Mouse (Mus musculus) naive thymus-derived CD4-positive, alpha-beta T cell, adult 2 months (primary cell): ENCODE data around the gene Agrp.
A peak's percentile ranks its signal among the peaks of the same experiment; 100 is the strongest.

Experiments
- DNase-seq: peaks from one replicate; pipeline ENCODE4 v3.0.0-alpha.2; 2011; ENCODE audit warnings: low read depth

Agrp gene

DNA sequence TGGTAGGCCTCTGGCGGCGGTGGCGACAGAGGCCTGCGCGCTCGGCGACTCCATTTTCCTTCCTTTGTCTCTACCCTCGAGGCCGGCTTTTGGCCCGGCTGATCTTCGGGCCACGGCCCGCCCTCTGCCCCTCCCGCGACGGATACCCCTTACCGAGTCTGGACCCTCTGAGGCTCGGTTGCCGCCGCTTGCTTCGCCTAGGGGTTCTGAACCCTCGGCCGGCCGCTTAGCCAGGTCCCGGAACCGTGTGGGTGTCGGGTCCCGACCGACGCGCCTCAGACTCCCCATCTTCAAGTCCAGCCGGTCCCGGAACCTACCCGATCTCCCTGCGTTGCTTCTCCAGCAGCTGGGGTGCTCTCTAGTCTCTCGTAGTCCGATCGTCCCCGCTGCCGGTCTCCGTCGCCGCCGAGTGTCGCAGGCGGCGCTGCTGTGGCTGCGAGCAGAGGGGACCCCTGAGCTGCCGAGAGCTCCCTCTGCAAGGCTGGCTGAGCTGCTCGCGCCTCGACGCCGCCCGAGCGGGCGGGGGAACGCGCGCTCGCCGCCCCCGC is at the start of gene Agrp:
Gene Agrp (minus strand): TSS at position 431 of the 548 bp plus-strand sequence.
- peak; percentile 78 for DNase-seq

DNA sequence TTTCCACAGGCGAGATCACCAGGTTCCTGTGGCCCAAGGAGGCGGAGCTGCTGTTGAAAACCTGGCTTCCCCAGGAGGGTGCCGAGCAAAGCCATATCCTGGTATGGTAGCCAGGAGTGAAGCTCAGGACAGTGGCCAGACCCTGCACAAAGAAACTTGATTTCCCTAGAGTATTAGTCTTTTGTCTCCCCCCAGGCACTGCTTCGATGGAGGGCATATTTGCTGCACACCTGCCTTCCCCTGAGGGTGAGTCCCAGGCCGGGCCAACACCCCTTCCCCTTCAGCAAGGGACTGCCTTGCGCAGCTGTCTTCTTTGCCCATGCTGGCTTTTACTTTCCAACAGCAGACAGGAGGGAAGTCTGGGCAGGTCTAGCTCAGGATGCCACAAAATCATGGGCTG is 49.4 kb upstream of the Agrp start:
- no peak for DNase-seq

DNA sequence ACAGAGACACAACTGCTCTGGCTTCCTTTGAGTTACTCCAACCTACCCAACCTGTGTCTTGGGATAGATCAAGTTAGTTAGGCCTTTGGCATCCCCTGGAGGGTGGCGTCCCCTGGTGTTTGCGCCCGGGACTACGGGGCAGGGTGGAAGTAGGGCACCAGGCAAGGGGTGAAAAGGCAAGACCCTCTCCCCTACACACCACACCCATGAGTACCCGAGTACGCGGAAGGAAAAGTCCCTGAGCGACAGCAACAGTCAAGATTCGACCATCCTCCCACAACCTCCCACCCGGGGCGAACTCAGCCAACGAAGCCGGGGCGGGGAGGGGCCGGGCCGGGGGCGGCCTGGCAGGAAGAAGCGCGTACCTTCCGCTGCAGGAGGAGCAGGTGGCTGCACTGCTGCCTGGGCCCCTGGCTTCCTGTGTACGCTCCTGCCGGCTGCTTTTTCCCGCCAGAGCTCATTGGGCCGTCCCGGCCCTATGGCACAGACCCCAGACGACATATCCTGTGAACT is 48.7 kb upstream of the Agrp start, which contains the start of gene Carmil2:
Gene Carmil2 (plus strand): TSS at position 479 of the 513 bp plus-strand sequence.
- peak; percentile 92 for DNase-seq

DNA sequence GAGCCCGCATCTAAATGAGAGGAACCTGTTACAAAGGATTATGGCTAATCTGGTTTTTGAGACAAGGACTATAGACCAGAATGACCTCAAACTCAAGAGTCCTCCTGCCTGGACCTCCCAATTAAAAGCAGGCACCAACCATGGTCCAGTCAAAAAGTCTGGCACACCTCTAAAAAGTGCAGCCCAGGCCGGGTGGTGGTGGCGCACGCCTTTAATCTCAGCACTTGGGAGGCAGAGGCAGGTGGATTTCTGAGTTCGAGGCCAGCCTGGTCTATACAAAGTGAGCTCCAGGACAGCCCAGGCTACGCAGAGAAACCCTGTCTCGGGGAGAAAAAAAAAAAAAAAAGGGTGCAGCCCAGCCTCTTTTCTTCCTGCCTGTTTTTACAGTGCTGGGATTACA is 48.1 kb upstream of the Agrp start:
- no peak for DNase-seq

DNA sequence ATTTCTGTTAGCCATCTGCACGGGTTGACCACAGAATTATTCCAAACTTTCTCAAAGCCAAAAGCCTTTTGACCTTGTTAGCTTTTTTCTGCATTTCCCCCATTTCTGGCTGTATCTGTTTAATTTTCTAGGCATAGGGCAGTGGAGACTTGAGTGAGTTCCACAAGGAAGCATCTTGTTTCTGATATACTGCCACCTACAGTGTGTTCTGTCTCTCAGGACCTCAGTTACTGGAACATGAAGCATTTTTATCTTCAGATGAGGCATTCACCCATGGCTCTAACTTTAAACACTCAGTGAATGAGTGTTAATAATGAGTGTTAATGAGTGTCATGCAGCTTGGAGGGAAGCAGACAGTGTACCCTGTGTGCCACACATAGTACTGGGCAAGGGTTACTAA is 40.7 kb upstream of the Agrp start:
- DNase-seq, result no peak

DNA sequence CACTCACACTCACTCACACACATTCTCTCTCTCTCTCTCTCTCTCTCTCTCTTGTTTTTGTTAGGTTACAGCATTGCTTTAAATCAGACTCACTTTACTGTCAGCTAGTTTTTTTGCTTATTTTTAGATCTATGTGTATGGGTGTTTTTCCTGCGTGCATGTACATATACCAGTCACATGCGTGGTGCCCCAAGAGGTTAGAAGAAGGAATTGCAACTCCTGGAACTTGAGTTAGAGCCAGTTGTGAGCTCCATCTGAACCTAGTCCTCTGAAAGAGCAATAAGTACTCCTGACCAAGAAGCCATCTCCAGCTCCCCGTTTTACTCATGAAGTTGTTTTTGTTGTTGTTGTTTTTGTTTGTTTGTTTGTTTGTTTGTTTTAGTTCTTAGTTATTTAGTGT is 24.0 kb upstream of the Agrp start:
- DNase-seq, result peak; percentile 75

DNA sequence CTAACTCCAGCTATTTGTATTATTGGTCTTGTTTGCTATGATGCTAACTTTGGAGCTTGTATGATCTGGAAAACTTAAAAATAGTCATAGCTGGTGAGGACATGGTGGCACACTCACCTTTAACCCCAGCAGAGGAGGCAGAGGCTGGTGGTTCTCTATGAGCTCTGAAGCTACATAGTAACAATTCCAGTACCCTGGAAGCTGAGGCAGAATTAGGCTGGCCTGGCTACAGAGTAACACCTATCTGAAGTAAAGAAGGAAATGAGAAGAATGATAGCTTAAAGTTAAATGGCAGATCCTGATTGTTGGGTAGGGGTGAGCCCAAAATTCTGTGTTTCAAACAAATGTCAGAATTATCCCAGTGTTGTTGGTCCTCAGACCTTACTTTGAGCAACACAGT is 20.4 kb upstream of the Agrp start:
- no peak for DNase-seq

DNA sequence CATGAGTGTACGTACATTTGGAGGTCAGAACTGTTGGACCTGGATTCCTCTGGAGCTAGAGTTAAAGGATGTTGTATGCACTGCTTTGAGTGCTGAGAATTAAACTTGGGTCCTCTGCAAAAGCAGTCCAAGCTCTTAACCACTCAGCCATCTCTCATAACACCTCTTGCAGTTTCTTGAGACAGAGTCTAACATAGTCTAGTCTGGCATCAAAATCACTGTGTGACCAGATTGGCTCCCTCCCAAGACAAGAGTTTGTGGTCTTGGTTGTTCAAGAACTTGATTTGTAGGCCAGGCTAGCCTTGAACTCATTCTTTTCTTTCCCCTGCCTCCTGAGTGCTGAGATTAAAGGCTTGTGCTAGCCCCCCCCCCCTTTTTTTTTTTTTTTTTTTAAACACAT is 11.7 kb upstream of the Agrp start:
- no peak for DNase-seq

DNA sequence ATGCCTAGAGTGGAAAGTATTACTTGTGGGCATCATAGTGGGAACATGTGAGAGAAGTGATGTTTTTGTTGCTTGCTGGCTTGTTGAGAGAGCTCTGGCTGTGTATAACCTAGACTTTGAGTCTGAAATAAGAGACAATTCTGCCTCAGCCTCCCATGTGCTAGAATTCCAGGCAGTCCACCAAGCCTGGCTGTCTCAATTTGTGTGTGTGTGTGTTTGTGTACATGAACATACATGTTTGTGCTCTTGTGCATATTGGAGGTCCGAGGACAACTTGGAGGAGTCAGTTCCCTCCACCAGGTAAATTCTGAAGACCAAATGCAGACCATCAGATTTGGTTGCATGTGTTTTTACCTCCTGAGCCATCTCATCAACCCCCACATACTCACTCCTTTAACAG is 8.0 kb upstream of the Agrp start:
- no peak for DNase-seq

DNA sequence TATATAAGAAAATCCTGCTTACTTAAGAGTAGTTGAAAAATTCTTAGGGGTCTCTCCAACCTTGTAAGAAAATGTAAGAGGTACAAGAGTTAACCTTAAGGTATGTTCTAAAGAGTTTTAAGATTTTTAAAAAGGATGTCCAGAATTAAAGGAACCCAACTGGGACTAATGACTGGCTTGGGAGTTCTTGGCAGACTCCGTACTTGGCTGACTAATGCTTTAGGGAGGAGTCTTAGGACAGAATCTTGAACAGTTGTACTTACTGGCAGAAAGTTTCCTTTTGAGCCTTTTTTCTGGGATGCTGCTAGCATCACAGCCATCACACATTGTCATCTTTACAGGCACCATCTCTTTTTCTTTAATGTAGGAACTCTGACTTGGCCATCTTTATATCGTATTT is 3.3 kb upstream of the Agrp start:
- no peak for DNase-seq

DNA sequence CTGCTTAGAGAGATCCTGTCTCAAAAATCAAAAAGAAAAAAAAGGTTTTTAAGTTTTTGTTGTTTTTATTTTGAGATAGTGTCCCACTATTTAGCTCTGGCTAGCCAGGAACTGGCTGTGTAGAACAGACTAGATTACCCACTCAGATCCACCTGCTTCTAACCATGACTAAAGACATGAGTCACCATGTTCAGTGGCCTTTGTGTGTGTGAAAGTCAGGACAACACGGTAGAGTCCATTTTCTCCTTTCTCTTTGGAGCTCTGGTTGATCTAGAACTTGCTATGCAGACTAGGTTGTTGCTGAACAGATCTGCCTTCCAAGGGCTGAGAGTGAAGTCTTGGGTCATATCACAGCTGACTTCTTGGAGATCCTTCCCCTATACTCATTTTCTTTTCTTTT is 2.6 kb upstream of the Agrp start:
- DNase-seq, result no peak

DNA sequence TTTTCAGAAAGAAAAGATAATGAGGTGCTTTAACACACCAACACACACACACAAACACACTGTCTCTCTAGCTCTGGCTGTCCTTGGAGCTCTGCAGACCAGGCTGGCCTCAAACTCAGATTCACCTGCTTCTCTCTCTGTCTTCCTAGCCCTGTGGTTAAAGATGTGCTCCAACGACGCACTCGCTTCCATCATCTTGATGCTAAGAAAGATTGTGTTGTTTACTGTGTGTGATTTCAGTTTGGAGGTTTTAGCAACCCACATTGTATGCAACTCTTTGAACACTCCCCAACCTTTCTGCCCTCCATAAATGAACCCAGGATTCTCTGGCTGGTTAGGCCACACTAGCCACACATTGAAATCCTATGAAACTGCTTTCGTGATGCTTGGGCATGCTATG is 1.3 kb upstream of the Agrp start:
- DNase-seq, result peak; percentile 46

DNA sequence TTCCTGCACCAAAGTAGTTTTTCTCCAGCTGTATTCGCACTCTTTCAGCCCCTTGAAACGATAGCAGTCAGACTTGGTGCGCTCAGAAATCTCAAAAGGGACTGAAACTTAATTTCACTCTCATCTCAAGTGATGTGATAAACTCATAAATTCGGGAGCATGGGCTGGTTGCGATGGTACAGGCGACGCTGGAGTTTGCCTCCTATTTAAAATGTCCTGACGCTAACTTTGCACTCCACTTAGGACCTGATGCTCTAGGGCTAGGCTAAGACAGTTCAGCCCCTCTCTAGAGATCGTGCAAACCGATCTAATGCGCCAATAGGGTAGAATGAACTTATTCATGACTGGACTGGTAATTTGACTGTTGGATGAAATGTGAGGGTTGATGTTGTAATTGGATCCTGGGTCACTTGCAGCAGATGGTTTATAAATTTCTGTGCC is 428 bp upstream of the Agrp start:
- DNase-seq, result peak; percentile 60

DNA sequence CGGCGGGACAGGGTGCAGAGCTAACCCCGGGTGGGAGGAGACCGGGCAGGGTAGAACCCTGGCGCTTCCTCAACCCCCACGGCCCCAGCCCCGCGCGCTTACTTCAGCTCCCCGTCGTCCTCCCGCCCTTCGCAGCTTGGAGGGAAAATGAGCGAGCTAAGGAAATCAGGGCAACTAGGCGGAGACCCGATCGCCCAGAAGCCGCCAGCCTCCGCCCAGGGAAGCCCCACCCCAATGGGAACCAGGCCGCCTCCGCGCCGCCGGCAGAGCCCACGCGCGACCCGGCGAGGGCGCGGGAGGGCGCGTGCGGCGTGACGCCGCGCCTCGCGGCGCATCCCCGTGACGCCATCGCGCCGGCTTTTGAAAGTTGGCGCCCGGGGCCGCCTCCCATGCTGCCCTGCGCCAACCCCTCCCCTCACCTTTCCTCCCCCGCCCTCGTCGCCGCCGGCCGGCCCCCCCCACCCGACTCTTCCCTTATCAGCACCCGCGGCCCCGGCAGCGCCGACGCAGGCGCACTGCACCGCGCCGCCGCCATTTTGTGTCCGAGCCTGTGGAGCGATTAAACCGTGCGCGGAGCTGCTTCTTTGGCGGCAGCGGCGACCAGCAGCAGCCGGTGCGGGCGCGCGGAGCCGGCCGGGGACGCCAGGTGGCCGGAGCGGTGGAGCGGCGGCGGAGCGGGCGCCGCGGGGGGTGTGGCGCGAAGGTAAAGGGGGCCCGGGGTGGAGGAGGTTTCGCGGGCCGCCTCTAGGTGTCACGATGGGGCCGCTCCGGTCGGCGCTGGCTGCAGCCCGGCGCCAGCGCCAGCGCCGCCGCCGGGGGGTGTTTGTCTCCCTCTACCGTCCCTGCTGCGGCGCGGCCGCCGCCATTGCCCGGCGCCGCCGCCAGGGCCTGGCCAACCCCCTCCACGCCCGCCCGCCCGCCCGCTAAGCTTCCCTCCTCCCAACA is 903 bp downstream of the Agrp start, which contains the start of gene Ctcf:
Gene Ctcf (plus strand): TSS at position 551 of the 945 bp plus-strand sequence.
- DNase-seq, result peak; percentile 96

DNA sequence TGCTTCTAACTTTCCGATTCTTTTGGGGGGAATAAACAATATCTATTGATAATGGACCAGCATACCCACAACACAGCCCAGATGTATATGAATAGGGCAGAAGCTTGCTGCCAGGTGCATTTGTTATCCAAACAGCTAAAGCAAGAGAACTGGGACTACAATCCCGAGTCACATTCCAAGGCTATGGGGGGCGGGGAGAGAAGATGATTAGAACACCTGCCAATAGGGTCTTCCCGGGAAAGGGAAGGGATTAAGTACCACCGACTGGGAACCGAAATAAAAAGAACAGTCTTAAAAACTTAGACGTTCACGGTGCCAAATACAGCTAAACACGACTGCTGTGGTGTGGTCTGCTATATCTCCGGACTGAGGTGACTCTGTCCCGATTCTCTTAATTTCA is 1.7 kb downstream of the Agrp start:
- no peak for DNase-seq

DNA sequence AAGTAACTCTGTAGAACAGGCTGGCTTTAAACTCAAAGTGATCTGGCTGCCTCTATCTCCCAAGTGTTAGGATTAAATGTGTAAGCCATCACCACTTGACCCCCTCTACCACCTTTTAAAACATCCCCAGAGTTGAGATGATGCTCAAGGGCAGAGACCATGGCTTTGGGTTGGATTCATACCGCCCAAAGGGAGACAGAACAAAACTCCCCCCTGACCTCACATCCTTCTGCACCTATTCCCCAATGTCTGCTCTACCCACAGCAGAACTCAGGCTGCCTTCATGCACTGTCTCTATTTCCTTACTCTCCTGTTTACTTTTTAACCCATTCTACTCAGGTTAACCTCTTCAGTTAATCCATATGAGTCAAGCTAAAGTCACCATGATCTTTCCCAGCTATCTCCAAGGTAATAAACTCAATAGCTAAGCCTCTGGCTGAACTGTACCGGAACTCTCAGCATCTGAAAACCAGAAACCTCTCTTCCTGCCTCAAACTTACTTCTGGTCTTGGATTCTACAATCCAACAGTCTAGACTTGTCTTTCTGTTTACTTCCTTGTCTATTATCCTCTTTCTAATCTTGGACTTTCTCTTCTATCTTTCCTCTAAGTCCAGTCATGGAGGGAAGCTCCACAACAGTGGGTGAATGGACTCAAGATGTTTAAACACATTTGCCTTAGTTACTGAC is 2.3 kb downstream of the Agrp start:
- peak; percentile 50 for DNase-seq

DNA sequence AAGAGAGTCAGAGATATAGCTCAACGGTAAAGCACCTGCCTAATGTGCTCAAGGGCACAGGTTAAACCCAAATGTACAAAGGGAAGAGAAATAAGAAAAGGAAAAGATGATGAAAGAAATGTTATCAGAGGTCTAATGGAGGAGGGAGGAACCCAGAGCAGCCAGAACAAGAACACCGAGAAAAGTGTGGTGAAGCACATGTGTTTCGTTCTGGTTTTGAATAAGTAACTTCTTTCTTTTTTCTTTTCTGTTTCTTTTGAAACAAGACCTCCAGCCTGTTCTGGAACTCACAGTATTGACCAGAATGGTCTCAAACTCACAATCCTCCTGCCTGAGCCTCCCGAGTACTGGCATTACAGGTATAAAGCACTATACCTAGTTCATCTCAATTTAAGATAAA is 7.9 kb downstream of the Agrp start:
- no peak for DNase-seq

DNA sequence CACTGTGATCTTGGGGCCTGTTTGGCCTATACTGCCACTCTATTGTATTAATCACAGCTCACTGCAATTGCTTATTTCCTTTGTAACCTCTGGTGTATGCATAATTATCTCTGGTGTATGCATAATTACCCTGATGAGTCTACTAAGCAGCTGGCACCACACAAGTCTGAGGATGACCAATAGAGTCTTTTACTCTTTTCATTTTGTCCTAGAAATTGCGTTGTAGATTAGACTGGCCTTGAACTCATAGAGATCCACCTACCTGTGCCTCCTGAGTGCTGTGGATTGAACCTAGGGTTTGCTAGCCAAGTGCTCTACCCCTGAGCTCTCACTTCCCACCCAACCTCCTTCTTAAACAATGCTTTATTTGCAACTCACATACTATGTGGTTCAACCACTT is 11.1 kb downstream of the Agrp start:
- no peak for DNase-seq

DNA sequence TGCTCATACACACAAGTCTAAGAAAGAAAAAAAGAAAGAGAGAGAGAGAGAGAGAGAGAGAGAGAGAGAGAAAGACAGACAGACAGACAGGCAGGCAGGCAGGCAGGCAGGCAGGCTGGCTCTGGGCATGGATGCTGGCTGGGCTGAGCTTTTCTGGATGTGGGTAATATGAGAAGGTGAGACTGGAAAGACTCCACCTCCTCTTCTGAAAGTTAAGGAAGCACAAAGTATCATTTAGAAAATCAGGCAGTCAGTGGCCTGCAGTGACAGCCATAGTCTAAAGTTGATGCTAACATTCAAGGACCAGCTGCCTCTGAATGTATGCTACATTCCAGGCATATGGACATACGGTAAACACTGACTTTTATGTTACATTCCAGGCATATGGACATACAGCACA is 12.4 kb downstream of the Agrp start:
- DNase-seq, result no peak

DNA sequence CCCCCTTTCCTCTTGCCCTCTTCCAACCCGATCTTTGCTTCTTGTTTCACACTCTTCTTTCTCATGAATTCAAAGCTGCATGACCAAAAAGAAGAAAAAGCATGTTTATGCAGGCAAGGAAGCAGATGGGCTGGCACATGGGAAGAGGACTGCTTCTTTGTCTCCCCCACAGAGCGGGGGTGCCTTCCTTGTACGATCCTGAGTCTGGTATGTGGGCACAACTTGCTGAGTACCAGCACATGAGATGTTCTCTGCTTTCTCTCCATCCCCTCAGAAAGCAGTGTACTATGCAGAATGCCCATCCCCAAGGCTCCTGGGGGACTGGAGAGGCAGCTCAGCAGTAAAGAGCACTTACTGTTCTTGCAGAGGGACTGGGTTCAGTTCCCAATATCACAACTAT is 12.8 kb downstream of the Agrp start:
- DNase-seq, result peak; percentile 34

DNA sequence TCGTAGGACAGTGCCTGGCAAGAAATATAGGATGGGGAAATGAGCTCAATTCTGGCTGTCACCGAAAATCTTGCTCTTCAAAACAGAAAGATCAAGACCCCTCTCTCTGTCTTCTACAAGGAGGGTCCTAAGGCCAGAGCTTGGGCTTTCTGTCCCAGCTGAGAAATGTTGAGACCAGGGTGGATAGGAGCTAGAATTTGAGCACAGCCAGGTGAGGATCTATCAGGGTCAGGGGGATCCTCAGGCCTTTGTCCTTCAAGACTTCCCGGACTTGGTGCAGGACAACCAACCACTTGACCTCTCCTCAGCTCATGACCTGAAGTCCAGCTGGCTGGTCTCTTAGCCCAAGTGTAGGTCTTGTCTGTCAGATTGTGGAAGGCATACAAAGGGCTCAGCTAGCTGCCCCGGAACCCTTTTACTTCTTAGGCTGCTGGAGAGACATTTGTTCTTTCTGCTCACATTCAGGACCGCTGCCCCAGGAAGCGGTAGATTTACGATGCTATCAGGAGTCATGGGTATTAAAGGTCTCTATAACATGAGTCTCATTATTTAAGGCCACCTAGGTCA is 13.4 kb downstream of the Agrp start:
- DNase-seq, result peak; percentile 52

DNA sequence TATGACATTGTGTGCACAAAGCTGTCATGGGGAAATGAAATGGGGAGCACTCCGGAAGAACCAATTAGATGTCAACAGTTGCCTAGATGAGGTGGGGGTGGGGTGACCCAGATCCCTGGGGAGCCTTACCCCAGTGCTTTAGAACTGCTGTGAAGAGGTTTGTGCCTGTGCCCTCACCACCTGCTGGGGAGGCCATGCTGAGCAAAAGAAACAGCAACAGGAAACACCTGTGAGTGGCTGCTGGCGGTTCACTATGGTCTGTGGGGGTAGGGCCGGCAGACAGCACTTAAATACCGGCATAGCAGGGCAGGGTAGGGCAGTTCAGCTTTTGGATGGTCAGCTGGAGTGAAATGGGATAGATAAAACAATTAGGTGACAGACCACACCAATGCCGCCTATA is 14.1 kb downstream of the Agrp start:
- DNase-seq, result peak; percentile 92
